Mouse (Mus musculus) MEL (cell line): ENCODE measurements around the gene Mre11a. TPM values are rescaled to one million over a fixed set of nuclear protein-coding genes. Genes with fewer than 3 reads are reported as not detected.

Source experiments
- DNase-seq: peaks from one replicate; pipeline ENCODE4 v3.0.0; 2011; ENCODE audit warnings: low read depth, low spot score
- H3K27ac ChIP-seq: 2 replicates; pipeline ENCODE4 v1.5.1; 2012; ENCODE audit warnings: low read depth, mild to moderate bottlenecking, control low read depth, low read length, moderate library complexity; ENCODE audit not compliant: control insufficient read depth
- H3K27me3 ChIP-seq, 2 experiments: fragments of 150-350 bp in 1 of 2; sonication (generic) in 1 of 2; 2 replicates each; pipeline ENCODE4 v1.6.1; 2012; ENCODE audit warnings: low read length in 2 of 2, mild to moderate bottlenecking in 2 of 2, improper control_type of control experiment in 1 of 2, moderate library complexity in 1 of 2; ENCODE audit not compliant: insufficient read depth in 2 of 2, control insufficient read depth in 1 of 2
- H3K36me3 ChIP-seq, 2 experiments: 2 replicates each; pipeline ENCODE4 v1.6.1; 2012 to 2014; ENCODE audit warnings: low read length in 2 of 2, improper control_type of control experiment in 1 of 2, inconsistent platforms in 1 of 2, mild to moderate bottlenecking in 1 of 2; ENCODE audit not compliant: insufficient read depth in 2 of 2, control insufficient read depth in 1 of 2
- H3K4me1 ChIP-seq, 2 experiments: fragments of 150-350 bp in 1 of 2; sonication (generic) in 1 of 2; 2 replicates each; pipeline ENCODE4 v1.6.1; 2012; ENCODE audit warnings: low read length in 2 of 2, improper control_type of control experiment in 1 of 2, mild to moderate bottlenecking in 1 of 2; ENCODE audit not compliant: insufficient read depth in 2 of 2, control insufficient read depth in 1 of 2
- H3K4me3 ChIP-seq, 2 experiments: fragments of 150-350 bp in 1 of 2; sonication (generic) in 1 of 2; 2 replicates each; pipeline ENCODE4 v1.5.1; 2012; ENCODE audit warnings: low read depth in 2 of 2, low read length in 2 of 2, mild to moderate bottlenecking in 2 of 2, moderate library complexity in 2 of 2, control low read depth in 1 of 2, improper control_type of control experiment in 1 of 2; ENCODE audit not compliant: control insufficient read depth in 1 of 2, insufficient read depth in 1 of 2
- H3K79me2 ChIP-seq: 2 replicates; pipeline ENCODE4 v1.6.1; 2012; ENCODE audit warnings: mild to moderate bottlenecking, low read length, moderate library complexity; ENCODE audit not compliant: control insufficient read depth, poor library complexity, insufficient read depth
- H3K9ac ChIP-seq: 2 replicates; pipeline ENCODE4 v1.6.1; 2012; ENCODE audit warnings: low read depth, mild to moderate bottlenecking, control low read depth, low read length, moderate library complexity; ENCODE audit not compliant: control insufficient read depth, poor library complexity, severe bottlenecking
- H3K9me3 ChIP-seq: fragments of 150-350 bp; sonication (generic); replicated peaks from 2 replicates; pipeline ENCODE4 v1.6.1; 2012; ENCODE audit warnings: mild to moderate bottlenecking, low read length, improper control_type of control experiment, moderate library complexity; ENCODE audit not compliant: insufficient read depth
- CTCF ChIP-seq, 3 experiments: IDR thresholded peaks in 2 of 3; conservative IDR thresholded peaks in 1 of 3; 2 replicates each; pipeline ENCODE4 v1.5.1; 2011 to 2012; ENCODE audit warnings: low read length in 3 of 3, low read depth in 2 of 3, mild to moderate bottlenecking in 2 of 3, improper control_type of control experiment in 1 of 3, inconsistent platforms in 1 of 3, mixed read lengths in 1 of 3, moderate library complexity in 1 of 3; ENCODE audit not compliant: control insufficient read depth in 1 of 3, insufficient read depth in 1 of 3, poor library complexity in 1 of 3, severe bottlenecking in 1 of 3
- ELF1 ChIP-seq: IDR thresholded peaks from 2 replicates; pipeline ENCODE4 v1.6.1; 2014; ENCODE audit warnings: low read depth, mild to moderate bottlenecking, inconsistent platforms, low read length, improper control_type of control experiment, moderate library complexity
- ETS1 ChIP-seq: IDR thresholded peaks from 2 replicates; pipeline ENCODE4 v1.6.1; 2012; ENCODE audit warnings: low read depth, mild to moderate bottlenecking, inconsistent platforms, low read length, improper control_type of control experiment, moderate library complexity
- GABPA ChIP-seq: IDR thresholded peaks from 2 replicates; pipeline ENCODE4 v1.6.1; 2012; ENCODE audit warnings: low read depth, mild to moderate bottlenecking, inconsistent platforms, low read length, improper control_type of control experiment, moderate library complexity
- MAFK ChIP-seq: IDR thresholded peaks from 2 replicates; pipeline ENCODE4 v1.6.1; 2011; ENCODE audit warnings: low read depth, mild to moderate bottlenecking, low read length, improper control_type of control experiment, borderline replicate concordance
- RAD21 ChIP-seq: IDR thresholded peaks from 2 replicates; pipeline ENCODE4 v1.6.1; 2011; ENCODE audit warnings: mild to moderate bottlenecking, low read depth, low read length, improper control_type of control experiment
- SMC3 ChIP-seq: IDR thresholded peaks from 2 replicates; pipeline ENCODE4 v1.6.1; 2011; ENCODE audit warnings: low read depth, low read length, improper control_type of control experiment
- TBP ChIP-seq: IDR thresholded peaks from 2 replicates; pipeline ENCODE4 v1.8.0; 2011; ENCODE audit warnings: low read depth, low read length, improper control_type of control experiment
- ZC3H11A ChIP-seq: IDR thresholded peaks from 2 replicates; pipeline ENCODE4 v1.6.1; 2012; ENCODE audit warnings: low read depth, mild to moderate bottlenecking, inconsistent platforms, low read length, improper control_type of control experiment
- ZKSCAN1 ChIP-seq: IDR thresholded peaks from 2 replicates; pipeline ENCODE4 v1.6.1; 2012; ENCODE audit warnings: low read depth, mild to moderate bottlenecking, inconsistent platforms, low read length, improper control_type of control experiment, moderate library complexity
- ZMIZ1 ChIP-seq: IDR thresholded peaks from 2 replicates; pipeline ENCODE4 v1.6.1; 2012; ENCODE audit warnings: low read depth, mild to moderate bottlenecking, inconsistent platforms, low read length, improper control_type of control experiment, moderate library complexity
- polyA plus RNA-seq, 2 experiments: library from polyadenylated mRNA; stranded (reverse) in 1 of 2; unstranded in 1 of 2; fragments of >175 nt in 1 of 2; fragments of >200 nt in 1 of 2; gene quantifications; 2 replicates each; pipeline versions ENCODE4 v1.2.1 to v1.2.4; 2012; ENCODE audit warnings: low replicate concordance in 2 of 2, low read depth in 1 of 2; ENCODE audit not compliant: insufficient read length in 2 of 2, insufficient read depth in 1 of 2, missing spikeins in 1 of 2
- total RNA-seq: library from RNA; depleted of rRNA; stranded (reverse); fragments of 300-350 nt; gene quantifications from 2 replicates; pipeline ENCODE4 v1.2.3, GENCODE M21; 2012

The Mre11a gene
- total and polyA plus RNA-seq, 3 experiments: 88.1 to 288 (median 113) TPM

DNA sequence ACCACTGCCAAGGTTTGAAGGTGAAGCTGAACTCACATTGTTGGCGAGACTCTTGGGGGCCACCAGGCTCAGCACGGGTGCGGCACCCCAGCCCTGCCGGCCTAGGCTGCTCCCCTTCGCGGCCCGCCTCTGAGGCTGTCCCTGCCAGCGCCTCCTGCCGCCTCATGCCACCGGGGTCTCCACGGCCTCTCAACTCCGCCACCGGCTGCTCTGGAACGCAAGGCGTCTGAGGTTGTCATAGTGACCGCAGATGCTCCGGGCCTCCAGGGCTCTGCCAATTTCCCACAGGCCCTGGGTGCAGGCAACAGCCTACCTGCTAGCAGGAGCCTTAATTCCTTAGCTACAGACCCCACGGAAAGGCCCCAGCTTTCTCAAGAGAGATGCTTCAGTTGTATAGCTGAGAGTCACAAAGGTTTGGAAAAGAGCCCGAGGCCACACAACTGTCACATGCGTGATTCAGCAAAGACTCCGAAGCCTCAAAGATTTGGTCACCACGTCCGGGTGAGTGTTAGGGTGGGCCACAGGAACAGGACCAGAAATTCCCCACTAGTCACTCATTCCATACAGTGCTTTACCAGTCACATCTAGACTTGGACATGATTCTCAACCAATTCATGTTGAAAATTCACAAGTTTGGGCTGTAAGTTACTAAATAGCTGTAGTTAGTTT, 13.5 kb upstream of the Mre11a start, which contains the start of gene 1700012B09Rik:
1700012B09Rik (minus strand) TSS at position 228 of the 669 bp plus-strand sequence.
- H3K27ac ChIP-seq: no peak within 1 kb of the TSS
- no peaks in the 10 kb centered on the region for H3K9me3 ChIP-seq
- no peaks in the 10 kb centered on the region for H3K4me1 ChIP-seq
- no peak for DNase-seq
- no peak within 1 kb of the TSS for H3K4me3 ChIP-seq
- peaks cover 29 to 31% of the 10 kb centered on the region in 2 experiments for H3K27me3 ChIP-seq
- H3K36me3 ChIP-seq: no peaks in the 10 kb centered on the region
- TF ChIP-seq CTCF (IDR thresholded peaks at IDR 0.05 in 2 of 3, conservative IDR thresholded peaks at IDR 0.05 in 1 of 3; ENCODE audit: control insufficient read depth in 1 of 3, insufficient read depth in 1 of 3, low read depth in 2 of 3, low read length in 3 of 3, poor library complexity in 1 of 3, severe bottlenecking in 1 of 3) (no peak), TBP (no peak), ZMIZ1 (no peak), GABPA (no peak)
- TF ChIP-seq, all 39 proteins: peak for 0
- H3K9ac ChIP-seq: no peak within 1 kb of the TSS
- H3K79me2 ChIP-seq: no peaks in the 10 kb centered on the region

DNA sequence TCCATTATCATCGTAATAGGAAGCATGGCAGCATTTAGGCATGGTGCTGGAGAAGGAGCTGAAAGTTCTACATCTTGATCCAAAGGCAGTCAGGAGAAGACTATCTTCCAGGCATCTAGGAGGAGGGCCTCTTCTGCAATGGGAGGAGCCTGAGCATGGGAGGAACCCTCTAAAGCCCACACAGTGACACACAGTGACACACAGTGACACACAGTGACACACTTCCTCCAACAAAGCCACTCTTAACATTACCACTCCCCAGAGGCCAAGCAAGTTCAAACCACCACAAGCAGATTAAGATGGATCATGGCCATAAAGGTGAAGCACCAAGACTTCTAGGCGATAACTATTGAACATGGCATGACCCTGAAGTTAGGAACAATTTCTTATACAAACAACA, 12.4 kb upstream of the Mre11a start:
- DNase-seq: peak; percentile 49
- H3K4me1 ChIP-seq: no peaks in the 10 kb centered on the region
- H3K36me3 ChIP-seq: no peaks in the 10 kb centered on the region
- no peak overlapping the region for H3K9ac ChIP-seq
- H3K79me2 ChIP-seq: no peaks in the 10 kb centered on the region
- TF ChIP-seq MAFK (no peak), ELF1 (no peak)
- no peaks in the 10 kb centered on the region for H3K9me3 ChIP-seq
- peaks cover 23 to 29% of the 10 kb centered on the region in 2 experiments for H3K27me3 ChIP-seq
- H3K27ac ChIP-seq: no peak overlapping the region
- H3K4me3 ChIP-seq: no peak overlapping the region

DNA sequence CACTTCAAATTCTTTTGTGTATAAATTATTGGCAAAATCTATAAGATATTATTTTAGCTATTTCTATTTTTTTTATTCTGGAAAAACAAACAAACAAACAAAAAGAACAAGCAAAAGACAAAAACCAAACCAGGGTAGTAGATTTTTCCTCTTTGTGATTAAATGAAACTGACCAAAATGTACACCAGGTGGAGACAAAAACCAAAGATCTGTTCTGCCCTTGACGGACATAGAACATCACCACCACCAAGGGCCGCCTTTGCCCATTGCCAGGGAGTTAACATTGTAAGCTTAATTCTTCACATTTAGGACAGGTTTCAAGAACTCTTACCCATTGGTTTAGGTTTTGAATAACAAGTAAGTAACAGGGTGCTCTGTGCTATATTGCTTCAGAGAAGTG, 10.6 kb upstream of the Mre11a start:
- no peaks in the 10 kb centered on the region for H3K36me3 ChIP-seq
- H3K27ac ChIP-seq: no peak overlapping the region
- TF ChIP-seq ZC3H11A (peak; percentile 86), CTCF (IDR thresholded peaks at IDR 0.05 in 2 of 3, conservative IDR thresholded peaks at IDR 0.05 in 1 of 3; ENCODE audit: control insufficient read depth in 1 of 3, insufficient read depth in 1 of 3, low read depth in 2 of 3, low read length in 3 of 3, poor library complexity in 1 of 3, severe bottlenecking in 1 of 3) (peak; percentile 12 to 83 (median 22); a peak in 3 of 6 replicates), SMC3 (peak; percentile 90), ZKSCAN1 (no peak), RAD21 (peak; percentile 85), ETS1 (no peak)
- no peaks in the 10 kb centered on the region for H3K79me2 ChIP-seq
- no peak overlapping the region for H3K4me3 ChIP-seq
- no peaks in the 10 kb centered on the region for H3K4me1 ChIP-seq
- H3K27me3 ChIP-seq: peaks cover 10 to 16% of the 10 kb centered on the region in 2 experiments
- peak; percentile 61 for DNase-seq
- H3K9me3 ChIP-seq: no peaks in the 10 kb centered on the region
- no peak overlapping the region for H3K9ac ChIP-seq
